Mouse (Mus musculus) testis, adult 2 months (tissue): Measurements from ENCODE around the gene Ankrd28. TPM values are rescaled to one million over a fixed set of nuclear protein-coding genes. Genes with fewer than 3 reads are reported as not detected.

ENCODE experiments used
- H3K27ac ChIP-seq: fragments of 200-500 bp; 2 replicates; pipeline ENCODE4 v1.5.1; 2012; ENCODE audit warnings: low read depth, low read length; ENCODE audit not compliant: control insufficient read depth, insufficient read depth
- H3K27me3 ChIP-seq: fragments of 200-500 bp; 2 replicates; pipeline ENCODE4 v1.6.1; 2012; ENCODE audit warnings: mild to moderate bottlenecking, low read length, moderate library complexity; ENCODE audit not compliant: control insufficient read depth, insufficient read depth
- H3K36me3 ChIP-seq: fragments of 200-500 bp; 2 replicates; pipeline ENCODE4 v1.6.1; 2012; ENCODE audit warnings: mild to moderate bottlenecking, low read length; ENCODE audit not compliant: control insufficient read depth, insufficient read depth
- H3K4me1 ChIP-seq: fragments of 200-500 bp; 2 replicates; pipeline ENCODE4 v1.6.1; 2012; ENCODE audit warnings: low read length; ENCODE audit not compliant: control insufficient read depth, insufficient read depth
- H3K4me3 ChIP-seq: fragments of 200-500 bp; 2 replicates; pipeline ENCODE4 v1.5.1; 2012; ENCODE audit warnings: low read depth, mild to moderate bottlenecking, low read length, moderate library complexity, mixed read lengths; ENCODE audit not compliant: control insufficient read depth
- CTCF ChIP-seq: fragments of 200-500 bp; IDR thresholded peaks from 2 replicates; pipeline ENCODE4 v1.5.1; 2012; ENCODE audit warnings: low read depth, mild to moderate bottlenecking, inconsistent platforms, low read length, moderate library complexity; ENCODE audit not compliant: control insufficient read depth, insufficient read depth, insufficient replicate concordance
- POLR2A ChIP-seq: fragments of 200-500 bp; IDR thresholded peaks from 2 replicates; pipeline ENCODE4 v1.6.1; 2012; ENCODE audit warnings: low read depth, mild to moderate bottlenecking, inconsistent platforms, low read length, moderate library complexity; ENCODE audit not compliant: control insufficient read depth
- polyA plus RNA-seq: library from polyadenylated mRNA; depleted of rRNA; stranded (reverse); fragments of >200 nt; gene quantifications from 2 replicates; pipeline ENCODE4 v1.2.3, GENCODE M21; 2012

Ankrd28 gene
- polyA plus RNA-seq, 1 experiment, result 25.7 TPM

DNA sequence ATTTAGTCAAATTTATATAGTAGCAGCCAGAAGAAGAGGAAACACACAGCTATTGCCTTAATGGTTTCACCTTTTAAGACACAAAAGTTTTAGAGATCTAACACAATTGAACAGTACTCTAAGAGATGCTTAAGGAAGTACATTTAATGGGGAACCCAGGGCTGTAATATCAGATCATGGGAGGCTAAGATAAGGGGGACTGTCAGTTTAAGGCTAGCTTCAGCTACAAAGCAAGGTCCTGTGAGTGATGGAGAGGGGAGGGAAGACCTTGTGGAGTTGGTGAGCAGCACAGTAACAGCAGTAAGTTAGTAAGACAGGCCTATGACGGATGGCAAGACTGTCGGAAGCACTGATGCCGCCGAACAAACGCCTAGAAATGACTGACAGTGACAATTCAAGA lies 113.1 kb downstream of the Ankrd28 start:
- Histone ChIP-seq H3K4me1 (no peaks in the 10 kb centered on the region), H3K36me3 (no peaks in the 10 kb centered on the region; the same call in 1 of the 2 replicates), H3K4me3 (no peak overlapping the region), H3K27ac (no peak overlapping the region), H3K27me3 (no peaks in the 10 kb centered on the region)
- TF ChIP-seq POLR2A (no peak), CTCF (no peak)

DNA sequence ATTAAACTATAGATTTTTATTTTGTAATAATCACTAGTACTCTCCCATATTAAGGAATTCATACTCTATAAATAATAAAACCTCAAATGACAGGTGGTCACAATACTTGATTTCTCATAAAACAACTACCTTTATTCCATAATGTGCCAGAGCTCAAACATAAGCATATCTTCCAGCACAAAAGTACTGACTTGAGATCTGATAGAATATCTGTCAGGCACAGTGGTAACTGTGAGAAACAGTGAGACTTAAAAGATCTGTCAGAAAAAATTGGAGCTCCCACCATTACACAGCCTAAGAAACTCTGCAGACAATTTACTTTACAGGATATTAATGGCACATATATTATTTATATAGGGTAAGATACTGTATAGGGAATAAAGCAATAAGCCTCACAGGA lies 114.8 kb downstream of the Ankrd28 start:
- no peaks in the 10 kb centered on the region for H3K36me3 ChIP-seq
- no peak for TF ChIP-seq POLR2A
- TF ChIP-seq CTCF, result no peak

DNA sequence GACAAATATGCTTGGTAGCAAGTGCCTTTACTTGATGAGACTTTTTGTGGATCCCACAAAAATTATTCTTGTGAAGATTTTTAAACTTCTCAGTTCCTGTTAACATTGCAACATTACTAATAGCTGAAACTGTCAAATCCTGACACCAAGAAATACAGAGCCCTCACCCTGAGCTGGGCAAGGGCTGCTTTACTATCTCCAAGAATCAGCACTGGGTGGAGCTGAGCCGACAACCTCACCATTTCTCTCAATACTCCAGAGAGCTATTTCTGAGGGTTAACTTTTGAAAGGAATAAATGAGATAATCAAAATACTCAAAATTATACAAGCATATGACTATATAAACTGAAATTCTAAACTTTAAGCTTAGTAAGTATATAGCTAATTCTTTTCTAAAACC lies 121.1 kb downstream of the Ankrd28 start:
- Histone ChIP-seq H3K4me3 (no peak overlapping the region), H3K27me3 (no peaks in the 10 kb centered on the region), H3K27ac (no peak overlapping the region), H3K36me3 (peaks cover 4% of the 10 kb centered on the region), H3K4me1 (no peaks in the 10 kb centered on the region)
- TF ChIP-seq CTCF (no peak), POLR2A (no peak)

More for the DNA sequence above, 114.8 kb downstream of the Ankrd28 start:
- H3K27me3 ChIP-seq, result no peaks in the 10 kb centered on the region
- no peak overlapping the region for H3K27ac ChIP-seq
- no peak overlapping the region for H3K4me3 ChIP-seq
- H3K4me1 ChIP-seq, result no peaks in the 10 kb centered on the region

DNA sequence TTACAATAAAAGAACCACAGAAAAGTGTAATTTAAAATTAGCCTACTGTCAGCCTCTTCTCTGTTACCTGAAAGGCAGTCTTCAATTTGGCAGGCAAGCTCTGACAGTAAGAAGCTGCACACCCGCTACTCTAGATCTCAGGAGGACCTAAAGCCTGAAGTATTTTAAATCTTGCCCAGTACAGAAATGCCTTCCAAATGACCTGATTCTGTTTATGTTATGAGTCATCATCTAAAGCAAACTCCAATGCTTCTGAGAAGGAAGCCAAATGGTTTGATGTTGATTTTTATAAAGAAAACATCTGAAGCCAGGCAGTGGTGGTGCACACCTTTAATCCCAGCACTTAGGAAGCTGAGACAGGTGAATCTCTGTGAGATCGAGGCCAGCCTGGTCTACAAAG lies 130.1 kb downstream of the Ankrd28 start:
- Histone ChIP-seq H3K27ac (no peak overlapping the region), H3K4me1 (no peaks in the 10 kb centered on the region), H3K36me3 (peaks cover 5% of the 10 kb centered on the region), H3K27me3 (no peaks in the 10 kb centered on the region), H3K4me3 (no peak overlapping the region)
- TF ChIP-seq POLR2A, result no peak
- TF ChIP-seq CTCF, result no peak

DNA sequence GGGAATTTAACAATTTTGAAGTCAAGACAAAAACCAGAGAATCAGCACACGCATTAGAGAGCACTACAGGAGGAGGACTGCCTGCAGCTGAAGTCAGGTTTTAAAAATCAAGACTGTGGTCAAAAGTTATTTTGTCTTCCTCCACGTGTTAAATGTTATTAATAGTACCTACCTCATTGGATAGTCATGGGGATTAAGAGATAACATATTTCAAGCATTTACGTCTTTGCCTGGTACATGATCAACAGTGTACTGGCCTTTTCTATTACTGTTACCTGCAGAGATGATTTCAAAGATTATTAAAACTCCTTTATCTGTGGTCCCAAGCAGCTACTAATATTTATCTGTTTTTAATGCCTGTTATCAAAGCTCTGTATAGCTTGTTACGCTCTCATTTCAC lies 132.7 kb downstream of the Ankrd28 start:
- Histone ChIP-seq H3K27ac (no peak overlapping the region), H3K4me3 (no peak overlapping the region), H3K4me1 (no peaks in the 10 kb centered on the region), H3K27me3 (no peaks in the 10 kb centered on the region), H3K36me3 (peaks cover 3% of the 10 kb centered on the region; the same call in 1 of the 2 replicates)
- TF ChIP-seq POLR2A (no peak), CTCF (no peak)

DNA sequence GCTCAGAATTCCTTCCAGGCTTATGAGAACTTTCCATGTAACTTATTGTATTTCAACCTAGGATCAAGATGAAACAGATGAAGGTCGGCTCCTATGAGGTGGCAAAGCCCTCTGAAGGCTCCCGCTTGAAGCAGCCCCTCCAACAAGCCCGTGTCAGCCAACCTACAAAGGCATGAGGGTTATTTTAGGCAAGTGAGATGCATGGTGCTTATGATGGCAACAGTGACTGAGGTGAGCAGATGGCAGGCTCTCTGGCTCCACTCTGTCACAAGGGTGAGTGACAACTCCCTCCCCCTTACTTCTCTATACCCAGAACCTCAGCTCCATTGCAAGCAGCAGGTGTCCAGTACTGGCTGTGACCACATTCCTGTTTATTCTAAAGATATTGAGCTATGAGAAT lies 133.1 kb downstream of the Ankrd28 start:
- Histone ChIP-seq H3K27ac (no peak overlapping the region), H3K4me3 (no peak overlapping the region), H3K4me1 (no peaks in the 10 kb centered on the region), H3K27me3 (no peaks in the 10 kb centered on the region), H3K36me3 (peaks cover 3% of the 10 kb centered on the region; the same call in 1 of the 2 replicates)
- no peak for TF ChIP-seq CTCF

DNA sequence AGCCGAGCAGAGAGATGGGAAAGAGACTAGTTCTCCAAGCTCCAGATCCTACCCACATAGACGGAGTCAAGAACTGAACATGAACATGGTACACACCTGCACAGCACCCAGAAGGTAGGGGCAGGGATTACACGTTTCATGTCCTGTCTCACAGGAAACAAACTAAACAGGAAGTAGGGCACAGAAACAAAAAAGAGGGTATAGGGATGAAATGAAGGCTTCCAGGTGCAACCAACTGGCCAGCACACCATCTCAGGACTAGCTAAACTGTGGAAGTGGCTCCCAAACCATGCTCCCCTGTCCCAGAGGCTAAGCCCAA lies 133.5 kb downstream of the Ankrd28 start:
- peaks cover 2% of the 10 kb centered on the region; the same call in 1 of the 2 replicates for H3K36me3 ChIP-seq
- no peak overlapping the region for H3K4me3 ChIP-seq
- H3K27me3 ChIP-seq, result no peaks in the 10 kb centered on the region
- H3K27ac ChIP-seq, result no peak overlapping the region
- TF ChIP-seq POLR2A (no peak), CTCF (no peak)
- no peaks in the 10 kb centered on the region for H3K4me1 ChIP-seq

DNA sequence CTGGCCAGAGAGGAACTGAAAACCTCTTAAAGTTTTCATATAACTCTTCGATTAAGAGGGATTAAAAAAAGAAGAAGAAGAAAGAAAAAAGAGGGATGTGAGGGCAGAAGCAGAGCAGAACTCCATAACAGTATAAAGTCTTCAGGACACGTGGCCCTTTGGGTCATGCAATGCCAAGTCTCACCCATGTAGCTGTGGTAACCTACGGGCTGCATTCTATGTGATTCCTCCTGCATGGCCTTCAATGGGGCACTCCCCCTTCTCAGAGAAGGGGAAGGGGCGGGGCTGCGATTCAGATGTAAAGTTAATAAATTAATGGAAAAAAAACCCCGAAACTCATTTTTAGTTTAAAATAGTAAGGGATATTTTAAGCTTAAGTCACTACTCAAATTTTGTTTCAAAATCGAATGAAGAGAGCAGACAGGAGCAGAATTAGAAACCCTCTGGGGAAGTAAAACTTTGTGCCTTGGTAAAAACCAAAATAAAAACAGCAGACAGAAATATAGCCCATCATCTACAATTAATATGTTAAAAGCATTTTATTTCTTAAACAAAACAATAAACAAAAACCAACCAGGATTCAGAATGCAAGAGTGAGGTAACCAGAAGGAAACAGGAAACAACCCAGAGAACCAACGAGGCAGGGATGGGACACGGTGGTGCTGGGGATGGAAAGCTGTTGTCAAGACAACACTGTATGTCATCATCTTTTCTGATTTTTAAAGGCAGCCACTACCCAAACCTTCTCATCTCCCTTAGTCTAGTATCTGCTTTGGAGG lies 134.1 kb downstream of the Ankrd28 start:
- Histone ChIP-seq H3K27ac (no peak overlapping the region), H3K27me3 (no peaks in the 10 kb centered on the region), H3K4me3 (no peak overlapping the region), H3K36me3 (no peaks in the 10 kb centered on the region; the same call in 1 of the 2 replicates), H3K4me1 (no peaks in the 10 kb centered on the region)
- TF ChIP-seq POLR2A (no peak), CTCF (no peak)
